Mouse (Mus musculus): ENCODE data around the gene Plekha6.

DNA sequence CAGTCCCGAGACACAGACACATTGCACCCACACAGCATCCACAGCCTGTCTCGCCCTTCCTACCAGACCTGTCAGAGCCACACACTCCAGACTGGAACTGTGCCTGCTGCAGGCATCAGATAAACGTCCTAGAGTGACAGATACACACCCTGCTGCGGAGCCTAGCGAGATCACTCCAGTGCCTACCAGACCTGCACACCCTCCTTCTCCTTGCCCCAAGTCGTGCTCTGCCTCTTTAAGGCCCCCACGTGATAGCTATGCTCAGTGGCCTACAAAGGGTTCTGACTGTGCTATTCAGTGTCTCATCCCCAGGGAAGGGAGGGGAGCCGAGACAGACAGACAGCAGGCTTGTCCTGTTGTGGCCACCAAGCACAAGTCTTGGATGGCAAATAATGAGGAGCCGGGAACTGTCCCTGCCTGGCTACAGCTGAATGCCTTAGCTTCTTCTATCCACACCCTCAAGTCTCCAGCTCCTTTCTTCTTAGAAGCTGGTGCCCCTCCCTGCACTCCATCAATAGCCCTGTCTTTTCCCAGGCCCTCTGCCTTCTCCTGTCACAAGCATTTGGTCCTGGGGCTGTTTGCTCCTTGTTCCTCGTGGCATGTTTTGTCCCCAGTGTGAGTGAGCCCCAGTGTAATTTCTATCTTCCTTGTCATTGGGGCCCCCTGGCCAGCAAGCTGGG, 103.9 kb downstream of the Plekha6 start:
- TF ChIP-seq CTCF (IDR thresholded peaks at IDR 0.05; ENCODE audit: control insufficient read depth, insufficient read depth, low read length) (no peak), POLR2A (IDR thresholded peaks at IDR 0.05; ENCODE audit: borderline replicate concordance, control insufficient read depth, low read depth, low read length) (no peak)
